Mouse (Mus musculus) forebrain, embryonic 10.5 days (tissue): ENCODE measurements around the gene Teddm3. TPM values are rescaled to one million over a fixed set of nuclear protein-coding genes. Genes with fewer than 3 reads are reported as not detected.
"Not testable (repeated sequence)": the region's sequence is repeated elsewhere in the genome, so short reads cannot be mapped to it uniquely, and the experiment has no call there.

Experiments
- DNase-seq: peaks from one replicate; pipeline ENCODE4 v3.0.0-alpha.2; 2017; ENCODE audit warnings: low spot score; ENCODE audit errors: extremely low spot score
- H3K27ac ChIP-seq: fragments of 300-500 bp; sonication (generic); 2 replicates; pipeline ENCODE4 v1.5.1; 2016; ENCODE audit warnings: mild to moderate bottlenecking
- H3K27me3 ChIP-seq: fragments of 300-500 bp; sonication (generic); 2 replicates; pipeline ENCODE4 v1.6.1; 2016; ENCODE audit warnings: mild to moderate bottlenecking; ENCODE audit not compliant: poor library complexity, severe bottlenecking
- H3K36me3 ChIP-seq: fragments of 300-500 bp; sonication (generic); replicated peaks from 2 replicates; pipeline ENCODE4 v1.6.1; 2016; ENCODE audit warnings: mild to moderate bottlenecking, moderate library complexity
- H3K4me1 ChIP-seq: fragments of 300-500 bp; sonication (generic); 2 replicates; pipeline ENCODE4 v1.6.1; 2016
- H3K4me3 ChIP-seq: fragments of 300-500 bp; sonication (generic); 2 replicates; pipeline ENCODE4 v1.5.1; 2016; ENCODE audit warnings: mild to moderate bottlenecking, moderate library complexity
- H3K9me3 ChIP-seq: fragments of 300-500 bp; sonication (generic); 2 replicates; pipeline ENCODE4 v1.6.1; 2016; ENCODE audit warnings: mild to moderate bottlenecking, moderate library complexity
- WGBS: fragments of 180-500 bp; shearing (Covaris S2); methylation state at CpG from one replicate; pipeline ENCODE4 v1.1.7; 2016; 5-methylcytosine and 5-hydroxymethylcytosine counted together
- polyA plus RNA-seq: library from polyadenylated mRNA; unstranded; fragments of >200 nt; fragmentation: Nextera tagmentation; extraction: Ambion mirVana; gene quantifications from 2 replicates; pipeline ENCODE4 v1.2.1, GENCODE M21; 2016

Teddm3 gene
- polyA plus RNA-seq, 1 experiment from 2014 or later, result not detected

- not testable (repeated sequence) for H3K4me1 ChIP-seq, H3K9me3 ChIP-seq, H3K27me3 ChIP-seq, H3K27ac ChIP-seq, DNase-seq, H3K4me3 ChIP-seq, H3K36me3 ChIP-seq
- 79% methylated on average over 2 of the region's 2 CpGs for WGBS
Measured at GRCm38 (mm10) chr16:21122776-21123175, 31.0 kb downstream of the Teddm3 start.

GRCm38 (mm10) chr16:21116078-21116477, 37.7 kb downstream of the Teddm3 start:
- Histone ChIP-seq H3K4me3 (no peak overlapping the region), H3K27me3 (no peaks in the 10 kb centered on the region), H3K36me3 (no peaks in the 10 kb centered on the region), H3K9me3 (no peaks in the 10 kb centered on the region), H3K27ac (no peak overlapping the region), H3K4me1 (no peaks in the 10 kb centered on the region)
- no peak for DNase-seq
- 89% methylated on average over 5 of the region's 5 CpGs for WGBS

GRCm38 (mm10) chr16:21109473-21109872, 44.3 kb downstream of the Teddm3 start:
- Histone ChIP-seq H3K27me3 (no peaks in the 10 kb centered on the region), H3K27ac (no peak overlapping the region), H3K4me1 (no peaks in the 10 kb centered on the region), H3K4me3 (no peak overlapping the region), H3K36me3 (no peaks in the 10 kb centered on the region), H3K9me3 (no peaks in the 10 kb centered on the region)
- no peak for DNase-seq
- WGBS, result 90% methylated on average over 1 of the region's 1 CpGs

Other genes starting within 250 kb of the Teddm3 start
- gene Ephb3, start 50.8 kb upstream of the Teddm3 start, polyA plus RNA-seq, result 19.7 and 19.8 TPM in 2 replicates